Mouse (Mus musculus) midbrain, postnatal 0 days (tissue): ENCODE data around the gene Adm. TPM values are rescaled to one million over a fixed set of nuclear protein-coding genes. Genes with fewer than 3 reads are reported as not detected.

Source experiments
- ATAC-seq: fragments of 200-750 bp; cut with Nextera tagmentation; 2 replicates; pipeline ENCODE4 v1.8.0; 2017; ENCODE audit warnings: moderate number of reproducible peaks, mild to moderate bottlenecking, moderate TSS enrichment, moderate library complexity; ENCODE audit not compliant: low FRiP score
- DNase-seq: peaks from one replicate; pipeline ENCODE4 v3.0.0-alpha.2; 2015; ENCODE audit warnings: low spot score
- H3K27ac ChIP-seq: fragments of 300-500 bp; sonication (generic); 2 replicates; pipeline ENCODE4 v1.5.1; 2014; ENCODE audit warnings: low read depth, mild to moderate bottlenecking, low read length, mixed read lengths
- H3K27me3 ChIP-seq: fragments of 300-500 bp; sonication (generic); 2 replicates; pipeline ENCODE4 v1.6.1; 2014; ENCODE audit warnings: low read length, control low read depth, mixed read lengths; ENCODE audit not compliant: insufficient read depth
- H3K36me3 ChIP-seq: fragments of 300-500 bp; sonication (generic); 2 replicates; pipeline ENCODE4 v1.6.1; 2014; ENCODE audit warnings: low read length, control low read depth, mixed read lengths; ENCODE audit not compliant: insufficient read depth
- H3K4me1 ChIP-seq: fragments of 300-500 bp; sonication (generic); 2 replicates; pipeline ENCODE4 v1.6.1; 2014; ENCODE audit warnings: mild to moderate bottlenecking, control low read depth, antibody characterized with exemption, low read length, mixed read lengths; ENCODE audit not compliant: insufficient read depth
- H3K4me2 ChIP-seq: fragments of 300-500 bp; sonication (generic); 2 replicates; pipeline ENCODE4 v1.6.1; 2014; ENCODE audit warnings: low read depth, mild to moderate bottlenecking, low read length, mixed read lengths; ENCODE audit not compliant: poor library complexity, severe bottlenecking
- H3K4me3 ChIP-seq: fragments of 300-500 bp; sonication (generic); 2 replicates; pipeline ENCODE4 v1.5.1; 2014; ENCODE audit warnings: low read depth, mild to moderate bottlenecking, low read length, moderate library complexity
- H3K9ac ChIP-seq: fragments of 300-500 bp; sonication (generic); replicated peaks from 2 replicates; pipeline ENCODE4 v1.6.1; 2014; ENCODE audit warnings: mild to moderate bottlenecking, low read length, moderate library complexity, mixed read lengths; ENCODE audit not compliant: poor library complexity, severe bottlenecking
- H3K9me3 ChIP-seq: fragments of 300-500 bp; sonication (generic); 2 replicates; pipeline ENCODE4 v1.6.1; 2016; ENCODE audit warnings: low read length, control low read depth
- CTCF ChIP-seq: IDR thresholded peaks from 2 replicates; pipeline ENCODE4 v1.5.1; 2016; ENCODE audit warnings: antibody characterized with exemption, mild to moderate bottlenecking
- WGBS: fragments of 180-500 bp; shearing (Covaris S2); extraction: QIAGEN DNeasy Blood & Tissue Kit; methylation state at CpG from one replicate; pipeline ENCODE4 v1.1.7; 2014; 5-methylcytosine and 5-hydroxymethylcytosine counted together
- polyA plus RNA-seq: library from polyadenylated mRNA; unstranded; fragments of >200 nt; fragmentation: Nextera tagmentation; extraction: Ambion mirVana; gene quantifications from 2 replicates; pipeline ENCODE4 v1.2.1, GENCODE M21; 2015
- total RNA-seq: library from RNA; depleted of rRNA; stranded (reverse); fragments of >200 nt; gene quantifications from 2 replicates; pipeline ENCODE4 v1.2.3, GENCODE M21; 2014

The Adm gene
- total and polyA plus RNA-seq, 2 experiments from 2014 or later: 0.82 to 2.6 TPM

DNA sequence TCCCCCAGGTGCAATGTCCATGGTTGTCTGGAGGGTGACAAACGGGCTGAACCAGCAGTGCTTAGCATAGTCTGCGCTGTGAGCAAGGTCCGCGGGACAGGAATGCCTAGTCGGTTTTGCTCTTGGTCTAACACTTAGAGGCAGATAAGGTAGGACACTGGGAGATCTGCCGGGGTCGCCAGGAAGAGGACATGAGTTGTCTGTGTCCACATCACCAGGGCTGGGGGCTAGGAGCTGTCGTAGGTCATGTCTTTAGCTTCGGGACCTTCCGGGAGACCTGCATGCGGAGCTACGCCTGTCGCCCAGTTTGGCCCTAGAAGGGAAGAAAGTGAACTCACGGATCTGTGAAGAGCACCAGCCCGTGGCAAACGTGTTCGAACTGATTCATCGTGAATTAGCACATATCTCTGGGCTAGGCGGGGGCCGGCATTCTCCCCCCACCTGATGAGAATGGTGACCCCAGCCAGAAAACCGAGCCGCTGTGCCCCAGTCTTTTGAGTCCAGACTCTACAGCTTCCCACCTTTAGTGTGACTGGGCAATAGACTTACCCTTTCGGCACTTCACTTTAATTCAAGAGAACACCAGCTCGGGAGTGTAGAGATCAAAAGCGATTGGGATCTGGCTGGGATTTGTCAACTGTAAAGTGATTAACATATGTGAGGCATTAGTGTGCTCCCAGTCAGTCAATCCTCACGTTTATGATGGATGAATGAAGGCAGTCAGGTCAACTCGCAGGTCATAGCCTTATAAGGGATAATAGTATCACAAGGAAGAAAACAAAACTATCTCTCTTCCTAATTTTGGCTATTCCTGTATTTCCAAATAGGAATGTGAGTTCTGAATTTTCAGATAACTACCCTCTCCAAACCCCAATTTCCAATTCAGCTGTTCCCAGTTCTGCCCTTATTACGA, 1.0 kb upstream of the Adm start:
- no peak for DNase-seq
- no peak for TF ChIP-seq CTCF
- peaks cover 51% of the 10 kb centered on the region for H3K27me3 ChIP-seq

DNA sequence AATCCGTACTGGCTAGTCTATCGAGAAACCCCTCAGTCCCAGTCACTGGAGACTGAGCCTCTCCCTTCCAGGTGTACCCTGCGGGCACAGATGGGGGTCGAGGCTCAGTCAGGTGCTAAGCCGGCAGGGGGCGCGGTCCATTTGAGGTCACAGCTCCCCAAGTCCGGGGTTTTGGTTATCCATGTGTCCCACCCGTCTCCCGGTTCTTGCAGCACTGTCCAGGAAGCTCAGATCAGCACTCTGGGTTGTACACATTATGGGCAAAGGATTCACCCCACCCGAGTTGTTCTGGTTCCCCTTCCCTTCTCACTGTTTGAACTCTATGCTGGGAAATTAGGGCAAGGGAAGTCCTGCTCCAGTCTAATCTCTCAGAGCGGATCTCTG, 370 bp upstream of the Adm start:
- TF ChIP-seq CTCF: peak; percentile 27; the same call in 1 of the 2 replicates
- Histone ChIP-seq H3K27ac (no peak overlapping the region), H3K4me3 (peak overlapping the region; percentile 40; the same call in 1 of the 2 replicates), H3K27me3 (peaks cover 51% of the 10 kb centered on the region), H3K9ac (no peak overlapping the region), H3K4me2 (peak overlapping the region; percentile 88), H3K9me3 (no peaks in the 10 kb centered on the region), H3K36me3 (no peaks in the 10 kb centered on the region), H3K4me1 (peaks cover 20% of the 10 kb centered on the region; the same call in 1 of the 2 replicates)
- ATAC-seq (no peak), DNase-seq (no peak)
- WGBS: 1% methylated on average over 12 of the region's 12 CpGs

More for the DNA sequence above, 1.0 kb upstream of the Adm start:
- Histone ChIP-seq H3K36me3 (no peaks in the 10 kb centered on the region), H3K9me3 (no peaks in the 10 kb centered on the region), H3K4me2 (0 out of 2 replicates have a peak overlapping the region, but pooled peaks have one; percentile 9), H3K9ac (no peak overlapping the region), H3K4me3 (0 out of 2 replicates have a peak overlapping the region, but pooled peaks have one; percentile 40), H3K4me1 (peaks cover 20% of the 10 kb centered on the region; the same call in 1 of the 2 replicates), H3K27ac (no peak overlapping the region)
- ATAC-seq: no peak
- WGBS: 7% methylated on average over 28 of the region's 28 CpGs

DNA sequence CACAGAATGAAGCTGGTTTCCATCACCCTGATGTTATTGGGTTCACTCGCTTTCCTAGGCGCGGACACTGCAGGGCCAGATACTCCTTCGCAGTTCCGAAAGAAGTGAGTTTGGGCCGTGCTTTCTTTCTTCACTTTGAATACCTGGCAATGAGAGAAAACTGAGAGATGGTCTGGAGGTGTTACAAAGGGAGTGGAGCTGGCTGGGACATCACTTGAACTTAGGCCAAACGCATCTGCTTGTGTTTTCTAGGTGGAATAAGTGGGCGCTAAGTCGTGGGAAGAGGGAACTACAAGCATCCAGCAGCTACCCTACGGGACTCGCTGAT, 776 bp downstream of the Adm start:
- Histone ChIP-seq H3K36me3 (no peaks in the 10 kb centered on the region), H3K9ac (peak overlapping the region; percentile 39; the same call in 1 of the 2 replicates), H3K4me3 (peak overlapping the region; percentile 40), H3K4me2 (peak overlapping the region; percentile 88), H3K27ac (no peak overlapping the region), H3K4me1 (peaks cover 20% of the 10 kb centered on the region; the same call in 1 of the 2 replicates), H3K9me3 (no peaks in the 10 kb centered on the region), H3K27me3 (peaks cover 51% of the 10 kb centered on the region)
- WGBS: 2% methylated on average over 11 of the region's 11 CpGs
- DNase-seq: no peak
- no peak for TF ChIP-seq CTCF
- ATAC-seq: no peak

DNA sequence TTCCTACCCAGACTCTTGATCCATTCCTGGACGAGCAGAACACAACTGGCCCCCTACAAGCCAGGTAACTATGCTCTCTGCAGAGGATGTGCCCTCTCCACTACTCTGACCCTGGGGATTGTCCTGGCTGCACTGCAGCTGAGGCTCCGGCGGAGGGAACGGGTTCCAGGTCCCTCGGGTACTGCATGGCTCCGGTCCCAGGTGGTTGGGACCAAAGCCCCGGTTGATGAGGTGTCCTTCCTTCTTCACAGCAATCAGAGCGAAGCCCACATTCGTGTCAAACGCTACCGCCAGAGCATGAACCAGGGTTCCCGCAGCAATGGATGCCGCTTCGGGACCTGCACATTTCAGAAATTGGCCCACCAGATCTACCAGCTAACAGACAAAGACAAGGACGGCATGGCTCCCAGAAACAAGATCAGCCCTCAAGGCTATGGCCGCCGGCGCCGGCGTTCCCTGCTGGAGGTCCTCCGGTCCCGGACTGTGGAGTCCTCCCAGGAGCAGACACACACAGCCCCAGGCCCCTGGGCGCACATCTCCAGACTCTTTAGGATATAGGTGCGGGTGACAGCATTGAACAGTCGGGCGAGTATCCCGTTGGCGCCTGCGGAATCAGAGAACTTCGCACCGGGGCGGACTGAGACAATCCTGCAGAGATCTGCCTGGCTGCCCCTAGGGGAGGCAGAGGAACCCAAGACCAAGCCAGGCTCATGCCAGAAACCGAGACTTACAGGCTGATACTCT, 1.3 kb downstream of the Adm start:
- WGBS: under 1% methylated on average over 33 of the region's 33 CpGs
- DNase-seq: peak; percentile 47
- ATAC-seq: no peak
- H3K27me3 ChIP-seq: peaks cover 51% of the 10 kb centered on the region
- no peaks in the 10 kb centered on the region for H3K9me3 ChIP-seq
- H3K27ac ChIP-seq: no peak overlapping the region
- peaks cover 20% of the 10 kb centered on the region; the same call in 1 of the 2 replicates for H3K4me1 ChIP-seq
- peak; percentile 49 for TF ChIP-seq CTCF
- H3K4me3 ChIP-seq: peak overlapping the region; percentile 40
- no peaks in the 10 kb centered on the region for H3K36me3 ChIP-seq
- H3K9ac ChIP-seq: peak overlapping the region; percentile 39
- peak overlapping the region; percentile 88 for H3K4me2 ChIP-seq

DNA sequence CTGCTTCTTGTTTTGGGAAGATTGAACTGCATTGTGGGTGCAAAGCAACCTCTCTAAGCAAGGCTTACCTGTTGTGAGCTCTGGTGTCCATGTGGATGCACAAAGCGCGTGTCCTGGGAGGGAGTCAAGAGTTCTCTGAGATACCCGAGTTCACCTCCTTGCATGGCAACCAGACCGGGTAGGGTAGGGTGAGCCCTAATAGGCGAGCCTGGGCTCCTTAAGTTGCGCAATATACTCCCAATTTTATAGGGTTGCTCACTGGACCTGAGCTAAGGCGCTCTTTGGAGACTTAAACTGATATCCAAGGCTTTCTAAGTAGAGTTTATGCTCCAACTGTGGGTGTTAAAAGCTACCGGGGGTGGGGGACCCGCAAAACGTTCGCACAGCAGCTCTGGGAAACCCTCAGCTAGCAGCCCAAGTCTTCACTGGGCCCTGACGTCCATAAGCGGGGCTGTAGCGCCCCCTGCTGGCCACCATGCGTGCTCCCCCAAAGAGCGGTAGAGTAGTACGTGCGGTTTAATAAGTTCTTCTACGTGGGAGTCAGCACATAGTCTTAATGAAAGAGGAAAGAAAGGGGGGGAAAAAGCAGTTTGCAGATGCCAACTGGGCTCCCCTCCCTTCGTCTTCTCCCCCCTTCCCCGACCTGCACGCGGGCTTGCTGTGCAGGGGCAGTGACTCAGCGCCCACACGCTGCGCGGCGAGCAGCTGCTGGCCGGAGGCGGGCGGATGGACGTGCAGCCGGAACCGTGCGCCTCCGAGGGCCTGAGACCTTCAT, 2.6 kb downstream of the Adm start:
- TF ChIP-seq CTCF: peak; percentile 96
- 2% methylated on average over 35 of the region's 36 CpGs for whole genome bisulfite sequencing
- DNase-seq (peak; percentile 92), ATAC-seq (peak; percentile 89)
- Histone ChIP-seq H3K36me3 (no peaks in the 10 kb centered on the region), H3K4me2 (peak overlapping the region; percentile 86), H3K4me3 (peak overlapping the region; percentile 38), H3K9me3 (no peaks in the 10 kb centered on the region), H3K4me1 (peaks cover 20% of the 10 kb centered on the region; the same call in 1 of the 2 replicates), H3K27me3 (peaks cover 49% of the 10 kb centered on the region), H3K9ac (peak overlapping the region; percentile 29), H3K27ac (no peak overlapping the region)
